Mouse (Mus musculus) Muller cell, postnatal 12 days (primary cell): ENCODE data around the gene Specc1.
A peak's percentile ranks its signal among the peaks of the same experiment; 100 is the strongest.
"Not testable (repeated sequence)": the region's sequence is repeated elsewhere in the genome, so short reads cannot be mapped to it uniquely, and the experiment has no call there.

ENCODE experiments used
- DNase-seq: peaks from one replicate; pipeline ENCODE4 v3.0.0-alpha.2; 2015; ENCODE audit errors: inconsistent ontology term

Gene Specc1

GRCm38 (mm10) chr11:61956572-61957295, at the start of gene Specc1:
TSS of gene Specc1 (plus strand) at chr11:61956763.
- DNase-seq, result peak; percentile 91

GRCm38 (mm10) chr11:61908315-61908714, 48.2 kb upstream of the Specc1 start:
- DNase-seq, result no peak

GRCm38 (mm10) chr11:61919702-61920101, 36.9 kb upstream of the Specc1 start:
- DNase-seq, result no peak

GRCm38 (mm10) chr11:61923309-61923708, 33.3 kb upstream of the Specc1 start:
- no peak for DNase-seq

- DNase-seq, result no peak
Measured at GRCm38 (mm10) chr11:61929323-61930097, 27.1 kb upstream of the Specc1 start.

- peak; percentile 98 for DNase-seq
Measured at GRCm38 (mm10) chr11:61930098-61930517, 26.5 kb upstream of the Specc1 start, which contains the start of gene Akap10. TSS of gene Akap10 (minus strand) at chr11:61930252.

- DNase-seq, result peak; percentile 32
Measured at GRCm38 (mm10) chr11:61930640-61931586, 25.6 kb upstream of the Specc1 start.

- no peak for DNase-seq
Measured at GRCm38 (mm10) chr11:61937761-61938160, 18.8 kb upstream of the Specc1 start.

- no peak for DNase-seq
Measured at GRCm38 (mm10) chr11:61942903-61943302, 13.7 kb upstream of the Specc1 start.

GRCm38 (mm10) chr11:61944417-61944816, 12.1 kb upstream of the Specc1 start:
- DNase-seq, result no peak

GRCm38 (mm10) chr11:61946608-61947007, 10.0 kb upstream of the Specc1 start:
- DNase-seq, result no peak

GRCm38 (mm10) chr11:61949315-61949714, 7.2 kb upstream of the Specc1 start:
- DNase-seq, result peak; percentile 68

GRCm38 (mm10) chr11:61950632-61951031, 5.9 kb upstream of the Specc1 start:
- DNase-seq, result peak; percentile 75

- DNase-seq, result peak; percentile 54
Measured at GRCm38 (mm10) chr11:61955136-61955535, 1.4 kb upstream of the Specc1 start.

GRCm38 (mm10) chr11:61955951-61956350, 612 bp upstream of the Specc1 start:
- no peak for DNase-seq

- DNase-seq, result peak; percentile 43
Measured at GRCm38 (mm10) chr11:61957296-61957813, 792 bp downstream of the Specc1 start.

- DNase-seq, result not testable (repeated sequence)
Measured at GRCm38 (mm10) chr11:61958706-61959105, 2.1 kb downstream of the Specc1 start.

- DNase-seq, result no peak
Measured at GRCm38 (mm10) chr11:61960096-61960495, 3.5 kb downstream of the Specc1 start.

- no peak for DNase-seq
Measured at GRCm38 (mm10) chr11:61962684-61963083, 6.1 kb downstream of the Specc1 start.

GRCm38 (mm10) chr11:61963193-61963592, 6.6 kb downstream of the Specc1 start:
- no peak for DNase-seq

GRCm38 (mm10) chr11:61964611-61965010, 8.0 kb downstream of the Specc1 start:
- DNase-seq, result no peak
